Mouse (Mus musculus) olfactory bulb, adult 2 months (tissue): ENCODE measurements at regions not wholly inside any gene's neighbourhood (a gene's known extent, or its start where the extent isn't known, plus 50 kb on each side); places are given as distances from the start of the nearest gene placed in this dataset.
A peak's percentile ranks its signal among the peaks of the same experiment; 100 is the strongest.

Experiments
- H3K27ac ChIP-seq: fragments of 200-500 bp; 2 replicates; pipeline ENCODE4 v1.5.1; 2012; ENCODE audit warnings: low read depth, low read length; ENCODE audit not compliant: insufficient read depth
- H3K4me1 ChIP-seq: fragments of 200-500 bp; 2 replicates; pipeline ENCODE4 v1.6.1; 2012; ENCODE audit warnings: low read length; ENCODE audit not compliant: control insufficient read depth, insufficient read depth
- H3K4me3 ChIP-seq: fragments of 200-500 bp; 2 replicates; pipeline ENCODE4 v1.5.1; 2012; ENCODE audit warnings: mild to moderate bottlenecking, low read depth, low read length, moderate library complexity; ENCODE audit not compliant: insufficient read depth
- CTCF ChIP-seq: fragments of 200-500 bp; IDR thresholded peaks from 2 replicates; pipeline ENCODE4 v1.5.1; 2012; ENCODE audit warnings: low read depth, mild to moderate bottlenecking, low read length, moderate library complexity; ENCODE audit not compliant: insufficient read depth
- POLR2A ChIP-seq: fragments of 200-500 bp; IDR thresholded peaks from 2 replicates; pipeline ENCODE4 v1.6.1; 2012; ENCODE audit warnings: mild to moderate bottlenecking, low read depth, low read length, moderate library complexity; ENCODE audit not compliant: insufficient read depth
- WGBS: fragments of 180-500 bp; shearing (Covaris S2); methylation state at CpG from one replicate; pipeline ENCODE4 v1.1.7; 2018; 5-methylcytosine and 5-hydroxymethylcytosine counted together

DNA sequence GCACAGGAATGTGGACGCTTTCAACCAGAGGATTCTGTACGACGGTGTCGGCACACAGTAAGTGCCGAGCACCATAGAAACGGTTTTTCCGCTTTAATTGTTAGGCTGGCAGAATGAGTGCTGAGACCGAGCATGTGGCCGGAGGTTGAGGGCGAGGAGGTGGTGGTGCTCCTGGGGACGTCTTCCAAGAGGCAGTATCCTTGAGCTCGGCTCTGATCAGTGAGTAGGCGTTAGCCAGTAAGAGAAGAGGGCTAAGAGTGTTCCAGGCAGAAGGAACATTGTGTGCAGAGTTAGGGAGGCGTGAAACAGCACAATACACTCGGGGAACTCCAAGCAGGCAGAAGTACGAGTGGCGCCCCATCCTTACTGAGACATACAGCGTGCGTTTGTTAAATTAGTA is 113.5 kb upstream of the Mkln1 start:
- Histone ChIP-seq H3K4me1 (peaks cover 34% of the 10 kb centered on the region), H3K27ac (peak overlapping the region; percentile 81), H3K4me3 (no peak overlapping the region)
- WGBS = 41% methylated on average over 19 of the region's 19 CpGs
- TF ChIP-seq CTCF = no peak
- TF ChIP-seq POLR2A = no peak

DNA sequence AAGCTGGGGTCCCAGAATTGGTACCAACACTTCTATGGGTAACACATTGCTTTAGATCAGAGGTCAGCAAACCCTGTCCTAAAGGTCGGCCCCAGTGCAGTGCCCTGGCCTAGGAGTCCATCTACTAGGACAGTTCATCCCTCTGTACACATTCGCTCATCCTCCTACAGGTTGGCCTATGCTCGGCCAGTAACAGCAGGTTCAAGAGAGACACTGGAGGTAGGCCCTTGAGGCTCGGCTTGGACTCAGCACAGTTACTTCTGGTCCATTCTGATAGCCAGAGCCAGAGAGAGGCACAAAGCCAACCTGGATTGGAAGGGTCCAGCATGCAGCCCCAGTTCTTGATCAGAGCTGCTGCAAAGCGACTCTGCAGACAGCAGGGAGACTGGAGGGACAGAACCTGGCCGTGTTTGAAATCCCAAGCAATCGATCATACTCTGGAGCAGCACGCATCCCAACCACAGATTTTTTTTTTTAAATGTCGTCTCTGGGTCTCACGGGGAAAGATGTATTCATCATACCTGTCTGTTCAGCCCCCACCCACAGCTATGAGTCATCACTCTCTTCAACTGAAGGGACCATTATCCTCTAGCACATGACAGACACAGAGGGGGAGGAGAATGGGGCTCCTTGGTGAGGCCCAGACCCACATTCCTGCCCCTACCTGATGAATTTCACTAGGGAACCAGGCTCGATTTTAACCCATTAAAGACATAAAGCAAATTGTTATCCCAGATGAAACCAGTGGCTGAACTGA is 112.4 kb upstream of the Mkln1 start:
- Histone ChIP-seq H3K4me1 (peaks cover 34% of the 10 kb centered on the region), H3K4me3 (no peak overlapping the region), H3K27ac (peak overlapping the region; percentile 34)
- WGBS = 81% methylated on average over 11 of the region's 11 CpGs
- TF ChIP-seq CTCF (no peak), POLR2A (no peak)

DNA sequence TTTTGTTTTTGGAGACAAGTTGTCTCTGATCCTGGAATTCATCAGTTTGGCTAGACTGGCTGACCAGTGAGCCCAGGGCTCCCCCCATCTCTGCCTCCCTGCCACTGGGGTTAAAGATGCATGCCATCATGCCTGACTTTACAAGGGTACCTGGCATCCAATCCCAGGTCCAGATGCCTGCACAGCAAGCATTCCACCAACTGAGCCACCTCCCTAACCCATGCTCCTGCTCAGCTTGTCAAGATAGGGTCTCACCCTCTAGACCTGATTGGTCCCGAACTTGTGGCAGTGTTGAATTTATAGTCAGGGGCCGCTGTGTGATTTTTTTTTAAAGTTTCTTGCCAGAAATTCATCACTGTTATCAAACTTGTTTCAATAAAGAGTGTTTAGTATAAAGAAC is 111.4 kb upstream of the Mkln1 start:
- Histone ChIP-seq H3K4me3 (no peak overlapping the region), H3K4me1 (peaks cover 34% of the 10 kb centered on the region), H3K27ac (peak overlapping the region; percentile 34; the same call in 1 of the 2 replicates)
- 97% methylated on average over 2 of the region's 2 CpGs for WGBS
- TF ChIP-seq POLR2A = no peak
- no peak for TF ChIP-seq CTCF

DNA sequence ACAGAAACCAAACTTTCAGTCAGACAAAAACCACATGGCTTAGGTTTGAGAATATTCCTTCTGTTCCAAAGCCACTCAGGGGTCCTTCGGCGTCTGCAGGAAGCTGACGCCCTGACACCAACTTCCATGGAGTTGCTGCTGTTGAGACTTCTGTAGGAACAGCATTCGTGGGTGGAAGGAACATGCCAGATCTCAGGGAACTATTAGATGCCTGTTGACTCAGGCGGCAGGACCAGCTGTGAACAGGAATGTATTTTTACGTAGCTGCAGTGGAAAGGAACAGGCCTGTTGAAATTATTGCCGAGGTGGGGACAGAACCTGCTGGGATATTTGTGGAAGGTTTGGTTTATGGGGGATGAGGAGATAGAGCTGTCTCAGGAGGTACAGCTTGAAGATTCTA is 110.8 kb upstream of the Mkln1 start:
- 38% methylated on average over 7 of the region's 7 CpGs for WGBS
- TF ChIP-seq POLR2A (no peak), CTCF (no peak)
- H3K4me3 ChIP-seq = no peak overlapping the region
- H3K4me1 ChIP-seq = peaks cover 34% of the 10 kb centered on the region
- peak overlapping the region; percentile 66 for H3K27ac ChIP-seq

DNA sequence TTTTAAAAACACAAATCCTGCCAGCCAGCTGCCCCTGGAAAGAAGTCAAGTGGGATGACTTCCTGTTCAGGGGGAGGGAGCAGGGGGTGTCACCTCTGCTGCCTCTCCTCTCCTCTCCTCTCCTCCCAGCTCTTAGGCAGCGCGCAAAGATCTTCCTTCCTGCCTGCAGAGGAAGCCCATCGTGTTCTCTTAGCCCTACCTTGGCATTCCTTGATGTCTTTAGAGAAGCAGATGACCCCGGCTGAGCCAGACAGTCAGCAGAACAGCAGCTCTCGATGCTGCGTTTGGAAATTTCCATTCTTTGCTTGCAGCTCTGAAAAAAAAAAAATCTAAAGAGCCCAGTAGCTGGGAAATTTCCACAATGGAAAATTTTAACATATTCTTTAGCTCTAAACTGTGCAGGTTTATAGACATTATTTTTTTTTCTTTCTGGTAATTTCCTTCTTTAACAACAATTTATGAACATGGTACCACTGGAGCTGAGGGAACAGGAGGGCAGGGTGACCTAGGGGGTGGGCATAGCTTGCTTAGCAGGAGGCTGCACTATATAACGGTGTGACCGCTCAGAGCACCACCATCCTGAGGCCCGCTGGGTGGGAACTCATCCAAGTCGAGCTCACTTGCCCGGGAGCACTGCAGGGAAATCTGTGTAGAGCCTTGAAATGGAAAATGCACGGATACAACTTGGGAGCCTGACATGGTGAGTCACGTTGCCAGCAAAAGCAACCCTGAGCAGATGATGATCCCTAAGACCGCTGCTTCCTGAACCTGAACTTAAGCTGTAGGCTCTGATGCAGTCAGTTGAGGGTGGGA is 109.9 kb upstream of the Mkln1 start:
- Histone ChIP-seq H3K4me1 (peaks cover 34% of the 10 kb centered on the region), H3K27ac (peak overlapping the region; percentile 66), H3K4me3 (no peak overlapping the region)
- 12% methylated on average over 14 of the region's 14 CpGs for WGBS
- TF ChIP-seq CTCF (no peak), POLR2A (no peak)

DNA sequence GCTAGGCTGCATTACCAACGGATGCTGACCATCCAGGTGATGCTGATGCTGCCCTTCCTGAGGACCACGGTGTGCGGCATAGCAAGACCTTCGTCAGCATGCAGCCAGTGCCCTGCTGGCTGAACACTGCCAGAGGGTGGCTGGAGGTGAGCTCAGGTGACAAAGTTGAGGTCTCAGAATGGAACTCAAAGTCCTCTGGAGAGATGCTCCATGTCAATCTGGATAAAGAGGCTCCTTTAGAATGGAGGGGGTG is 109.4 kb upstream of the Mkln1 start:
- TF ChIP-seq CTCF = no peak
- TF ChIP-seq POLR2A = no peak
- Histone ChIP-seq H3K4me1 (peaks cover 31% of the 10 kb centered on the region), H3K27ac (peak overlapping the region; percentile 66), H3K4me3 (no peak overlapping the region)
- 86% methylated on average over 4 of the region's 4 CpGs for WGBS

DNA sequence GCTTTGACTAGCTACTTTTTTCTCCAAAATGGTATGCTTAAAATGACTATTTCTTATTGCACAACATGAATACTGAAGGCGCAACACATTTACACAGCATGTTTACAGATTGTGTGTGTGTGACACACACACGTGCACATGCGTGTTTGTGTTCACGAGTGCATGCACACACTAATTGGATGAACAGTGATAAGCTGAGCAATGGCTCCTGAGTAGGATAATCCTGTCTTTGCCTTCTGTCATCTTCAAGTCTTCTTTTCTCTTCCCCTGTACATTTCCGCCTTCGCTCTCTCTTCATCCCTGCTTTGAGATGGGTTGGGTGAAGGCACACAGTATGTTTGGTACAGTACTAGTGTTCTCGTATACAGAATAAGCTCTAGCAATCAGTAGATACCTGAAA is 106.5 kb upstream of the Mkln1 start:
- Histone ChIP-seq H3K4me1 (peaks cover 15% of the 10 kb centered on the region), H3K4me3 (no peak overlapping the region), H3K27ac (no peak overlapping the region)
- TF ChIP-seq POLR2A = no peak
- no peak for TF ChIP-seq CTCF
- 93% methylated on average over 7 of the region's 7 CpGs for WGBS

DNA sequence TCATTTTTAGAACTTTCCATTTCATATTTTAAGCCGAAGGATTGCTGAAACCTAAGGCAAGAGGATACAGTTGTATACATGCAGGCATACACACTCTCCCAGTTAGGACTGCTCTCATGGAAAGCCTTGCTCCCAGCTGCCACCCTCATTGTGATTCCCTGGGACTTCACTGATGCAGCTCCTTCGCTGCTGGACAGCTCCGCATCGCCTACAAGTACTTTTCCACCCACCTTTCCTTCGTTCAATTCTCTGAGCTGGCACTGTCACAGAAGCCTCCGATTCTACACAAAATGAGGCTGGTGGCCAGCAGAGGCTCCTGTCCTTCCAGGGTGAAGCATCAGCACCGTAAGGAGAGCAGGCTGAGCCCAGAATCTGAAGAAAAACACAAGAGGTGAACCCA is 105.5 kb upstream of the Mkln1 start:
- TF ChIP-seq CTCF (no peak), POLR2A (no peak)
- 63% methylated on average over 7 of the region's 7 CpGs for WGBS
- no peak overlapping the region for H3K27ac ChIP-seq
- no peak overlapping the region for H3K4me3 ChIP-seq
- H3K4me1 ChIP-seq = peaks cover 10% of the 10 kb centered on the region

DNA sequence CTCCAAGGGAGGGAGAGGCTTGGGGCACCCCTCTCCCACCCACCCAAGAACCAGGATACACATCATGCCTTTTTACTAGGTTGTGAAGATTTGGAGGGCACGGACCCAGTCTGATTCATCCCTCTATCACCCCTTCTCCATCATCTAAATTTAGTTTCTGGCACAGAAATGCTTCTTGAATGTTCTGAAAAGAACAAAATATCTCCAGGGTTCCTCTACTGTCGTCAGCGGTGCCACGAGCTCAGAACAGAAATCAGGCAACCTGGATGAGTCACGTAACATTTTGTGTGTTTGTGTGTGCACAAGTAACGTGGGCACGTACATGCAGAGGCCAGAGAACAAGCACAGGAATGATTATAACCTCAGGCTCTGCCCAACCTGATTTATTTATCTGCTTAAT is 99.1 kb upstream of the Mkln1 start:
- WGBS = 49% methylated on average over 7 of the region's 7 CpGs
- no peak for TF ChIP-seq POLR2A
- no peak for TF ChIP-seq CTCF
- no peak overlapping the region for H3K4me3 ChIP-seq
- no peak overlapping the region for H3K27ac ChIP-seq
- H3K4me1 ChIP-seq = peaks cover 4% of the 10 kb centered on the region; the same call in 1 of the 2 replicates
